Mouse (Mus musculus) megakaryocyte progenitor cell, adult 5-6 weeks (primary cell): Measurements from ENCODE around the gene Adnp. TPM values are rescaled to one million over a fixed set of nuclear protein-coding genes. Genes with fewer than 3 reads are reported as not detected.
A peak's percentile ranks its signal among the peaks of the same experiment; 100 is the strongest.
"Not testable (repeated sequence)": the region's sequence is repeated elsewhere in the genome, so short reads cannot be mapped to it uniquely, and the experiment has no call there.

Experiments used
- ATAC-seq: replicated peaks from 2 replicates; pipeline ENCODE4 v1.8.0; 2016; ENCODE audit warnings: mild to moderate bottlenecking, moderate TSS enrichment, inconsistent platforms; ENCODE audit not compliant: poor library complexity
- total RNA-seq, 2 experiments: library from RNA; stranded (forward) in 1 of 2; stranded (reverse) in 1 of 2; fragments of 157-497, 149-512 nt in 1 of 2; fragments of 200-1000 nt in 1 of 2; gene quantifications; 2 replicates each; pipeline versions ENCODE4 v1.2.3 to v1.2.4; 2015 to 2017

Gene Adnp
- total RNA-seq, 2 experiments from 2014 or later: 0.33 to 27.9 TPM

DNA sequence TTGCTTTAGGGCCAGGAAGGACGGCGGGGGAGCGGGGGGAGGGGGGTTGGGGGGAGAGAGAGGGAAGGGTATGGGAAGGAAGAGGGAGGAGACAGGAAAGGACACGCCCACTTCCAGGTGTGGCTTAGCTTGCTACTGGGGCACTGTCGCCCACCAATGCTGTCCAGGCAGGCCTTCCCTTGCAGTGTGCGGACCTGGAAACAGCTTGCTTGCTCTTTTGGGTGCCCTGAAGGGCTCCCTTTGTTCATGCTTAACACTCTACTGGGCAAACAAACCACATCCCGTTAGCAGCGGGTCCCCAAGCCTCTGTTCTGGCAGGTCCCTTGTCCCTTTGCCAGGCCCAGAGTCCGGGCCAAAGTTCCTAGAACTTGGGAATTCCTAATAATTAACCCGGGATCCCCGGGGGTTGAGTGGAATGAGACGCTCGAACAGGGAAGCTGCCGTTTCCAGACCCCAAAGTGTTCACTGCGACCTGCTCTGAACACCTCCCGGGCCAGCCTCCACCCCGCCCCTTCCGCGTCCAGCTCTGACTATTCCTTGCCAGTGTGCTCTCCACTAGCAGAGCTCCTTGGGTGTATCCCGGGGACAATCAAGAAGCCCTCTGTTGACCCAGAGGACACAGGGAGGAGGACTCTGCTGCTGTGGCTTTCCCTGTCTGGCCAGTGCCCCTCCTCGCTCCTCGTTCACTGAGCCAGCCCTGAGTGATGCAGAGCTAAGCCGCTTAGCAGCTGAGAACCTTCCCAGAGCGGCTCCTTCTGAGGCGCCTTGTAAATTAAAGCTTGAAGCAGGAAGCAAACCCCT is 47.8 kb downstream of the Adnp start:
- no peak for ATAC-seq

DNA sequence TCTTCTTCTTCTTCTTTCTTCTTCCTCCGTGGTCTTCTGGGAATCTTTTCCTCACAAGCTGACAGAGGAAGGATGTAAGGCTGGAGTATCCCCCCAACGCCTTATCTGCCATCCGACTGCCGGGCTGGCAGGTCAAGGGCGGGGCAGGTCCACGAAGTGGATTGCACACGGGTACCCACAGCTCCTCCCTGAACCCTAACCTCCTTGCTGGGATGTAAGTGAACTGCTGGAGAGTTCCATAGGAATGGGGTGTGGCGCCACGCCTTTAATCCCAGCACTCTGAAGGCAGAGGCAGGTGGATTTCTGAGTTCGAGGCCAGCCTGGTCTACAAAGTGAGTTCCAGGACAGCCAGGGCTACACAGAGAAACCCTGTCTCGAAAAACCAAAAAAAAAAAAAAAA is 48.9 kb downstream of the Adnp start:
- not testable (repeated sequence) for ATAC-seq

DNA sequence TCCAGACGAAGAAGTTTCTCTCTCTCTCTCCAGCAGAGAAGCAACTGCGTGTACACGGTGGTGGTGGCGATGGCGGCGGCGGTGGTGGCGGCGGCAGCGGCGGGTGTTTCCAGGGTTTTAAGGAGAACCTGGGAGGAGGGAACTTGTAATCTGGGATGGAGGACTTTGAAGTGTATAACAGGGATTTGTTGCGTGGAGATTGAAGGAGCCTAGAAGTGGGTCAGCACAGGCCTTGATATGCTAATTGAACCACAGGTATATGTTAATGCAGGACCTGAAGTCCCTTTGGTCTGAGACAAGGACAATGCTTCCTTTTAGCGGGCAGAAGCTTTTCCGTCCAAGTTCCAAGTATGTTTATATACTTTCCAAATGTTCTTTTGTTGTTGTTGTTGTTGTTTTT is 50.6 kb downstream of the Adnp start:
- no peak for ATAC-seq

DNA sequence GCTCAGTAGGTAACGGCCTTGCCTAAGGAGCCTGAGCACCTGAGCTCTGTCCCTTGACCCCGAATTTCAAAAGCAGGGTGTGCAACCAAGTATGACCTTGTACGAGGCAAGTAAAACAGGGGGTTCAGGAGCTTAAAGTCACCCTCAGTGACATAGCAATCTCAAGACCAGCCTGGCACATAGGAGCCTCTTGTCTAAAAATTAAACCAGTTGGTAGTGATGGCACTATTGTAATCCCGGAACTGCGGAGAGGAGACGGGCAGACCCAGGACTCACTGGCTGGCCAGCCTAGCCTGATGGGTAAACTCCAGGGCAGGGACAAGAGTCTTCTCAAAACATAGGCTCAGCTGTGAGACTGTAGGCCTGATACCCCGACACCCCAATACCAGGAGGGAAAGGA is 51.2 kb downstream of the Adnp start:
- ATAC-seq: no peak

DNA sequence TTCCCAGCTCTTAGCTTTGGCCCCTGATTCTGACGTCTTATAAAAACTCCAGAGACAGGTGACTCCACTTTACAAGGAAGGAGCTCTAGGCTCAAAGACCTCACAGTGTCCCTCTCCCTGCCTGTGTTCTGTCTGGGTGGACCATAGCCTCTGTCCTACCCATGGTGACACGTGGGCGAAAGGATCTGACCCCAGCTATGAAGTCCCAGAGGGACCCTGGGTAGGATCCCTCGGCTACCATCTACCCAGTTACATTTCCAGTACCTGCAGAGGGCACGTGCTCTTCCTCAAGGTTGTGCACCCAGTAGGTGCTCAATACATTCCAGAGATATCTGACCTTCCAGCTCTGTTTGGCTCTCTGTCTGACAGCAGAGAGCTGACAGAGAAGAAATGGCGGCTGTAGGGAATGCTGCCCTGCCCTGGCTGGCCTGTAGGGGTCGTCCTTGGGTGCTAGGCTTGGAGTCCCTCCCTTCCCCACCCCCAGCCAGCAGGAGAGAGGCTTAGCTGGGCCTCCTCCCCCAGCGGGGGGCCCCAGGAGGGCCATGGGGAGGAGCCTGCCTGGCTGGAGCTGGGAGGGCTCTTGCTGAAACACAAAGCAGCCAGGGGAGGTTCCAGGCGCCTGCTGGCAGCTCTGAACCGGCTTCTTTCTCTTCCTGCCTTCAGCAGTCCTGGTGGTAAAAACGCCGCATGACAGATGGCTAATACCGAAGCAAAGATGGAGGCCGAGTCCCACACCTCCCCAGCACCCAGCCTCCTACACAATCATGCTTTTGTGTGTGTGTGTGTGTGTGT is 52.6 kb downstream of the Adnp start:
- peak; percentile 96 for ATAC-seq

DNA sequence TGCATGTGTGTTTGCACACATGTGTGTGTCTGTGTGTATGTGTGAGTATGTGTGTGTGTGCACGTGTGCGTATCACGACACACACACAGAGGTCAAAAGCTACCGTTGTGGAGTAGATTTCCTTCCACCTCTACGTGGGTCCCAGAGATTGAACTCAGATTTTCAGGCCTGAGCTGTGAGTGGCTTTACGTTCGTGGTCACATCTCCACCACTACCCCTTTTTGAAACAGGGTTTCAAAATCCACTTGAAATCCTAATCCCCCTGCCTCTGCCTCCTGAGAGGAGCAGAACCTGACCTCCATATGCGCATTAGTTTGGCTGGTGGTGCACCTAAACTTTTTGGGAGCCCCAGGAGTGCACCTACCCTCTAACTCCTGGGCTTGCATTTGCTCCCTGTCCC is 57.7 kb downstream of the Adnp start:
- peak; percentile 63 for ATAC-seq

DNA sequence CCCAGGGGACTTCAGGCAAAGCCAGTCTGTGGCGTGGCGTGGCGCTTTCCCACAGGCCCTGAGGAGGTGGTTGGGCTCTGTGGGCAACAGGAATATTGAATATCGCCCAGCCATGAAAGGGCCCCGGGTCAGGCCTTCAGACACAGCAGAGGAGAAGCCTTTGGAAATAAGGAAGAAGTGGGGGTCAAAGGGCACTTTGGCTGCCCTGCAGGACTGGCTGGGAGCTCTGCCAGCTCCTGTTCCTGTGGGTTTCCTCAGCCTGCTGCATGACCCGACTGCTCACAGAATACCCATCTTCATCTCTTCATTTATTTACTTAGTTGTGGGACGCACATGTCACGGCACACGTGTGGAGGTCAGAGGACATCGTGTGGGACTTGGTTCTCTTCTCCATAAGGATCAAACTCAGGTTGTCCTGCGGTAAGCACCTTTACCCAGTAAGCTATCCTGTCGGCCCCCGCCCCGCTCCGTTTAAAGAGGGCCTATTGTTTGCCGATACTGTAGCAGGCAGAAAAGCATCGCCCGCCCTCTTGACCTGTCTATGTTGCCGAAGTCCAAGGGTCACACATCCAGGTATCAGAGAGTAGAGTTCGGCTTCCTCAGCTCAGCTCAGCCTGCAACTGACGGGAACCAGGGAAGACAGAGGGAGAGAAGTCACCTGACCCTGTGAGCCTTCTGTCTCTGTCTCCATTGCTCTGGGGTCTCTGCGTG is 59.0 kb downstream of the Adnp start:
- no peak for ATAC-seq

DNA sequence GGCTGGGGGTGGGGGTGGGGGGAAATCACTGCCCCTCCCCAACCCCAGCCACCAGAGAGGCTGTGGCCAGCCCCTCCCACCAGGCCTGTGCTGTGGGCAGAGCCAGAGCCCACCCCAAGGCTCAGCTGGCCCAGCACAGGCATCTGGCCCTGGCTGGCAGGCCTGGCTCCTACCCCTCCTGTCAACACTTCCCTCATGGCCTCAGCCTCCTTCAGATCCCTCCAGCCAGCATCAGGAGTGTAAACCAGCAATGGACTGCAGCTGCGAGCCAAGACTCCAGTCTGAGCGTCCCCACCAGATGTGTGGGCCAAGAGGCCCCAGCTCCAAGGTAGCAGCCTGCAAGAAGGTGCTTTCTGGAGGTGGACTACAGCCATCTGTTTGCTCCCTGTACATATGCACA is 61.5 kb downstream of the Adnp start:
- no peak for ATAC-seq

DNA sequence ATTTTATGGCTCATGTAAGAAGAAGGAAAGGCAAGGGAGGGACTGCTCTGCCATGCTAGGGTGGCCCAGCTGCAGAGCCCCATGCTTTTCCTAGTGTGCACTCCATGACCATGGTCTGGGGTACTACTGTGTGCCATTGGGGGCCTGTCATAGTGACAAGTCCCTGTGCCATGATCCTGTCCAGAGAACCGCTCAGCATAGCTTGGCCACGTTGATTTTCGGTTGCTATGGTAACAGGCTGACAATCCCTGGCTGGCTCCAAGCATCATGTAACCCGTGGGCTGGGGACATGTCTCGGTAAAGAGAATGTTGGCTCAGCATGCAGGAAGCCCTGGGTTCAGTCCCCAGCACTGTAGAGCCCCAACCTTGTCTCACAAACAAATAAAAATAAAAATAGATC is 63.1 kb downstream of the Adnp start:
- ATAC-seq: no peak

DNA sequence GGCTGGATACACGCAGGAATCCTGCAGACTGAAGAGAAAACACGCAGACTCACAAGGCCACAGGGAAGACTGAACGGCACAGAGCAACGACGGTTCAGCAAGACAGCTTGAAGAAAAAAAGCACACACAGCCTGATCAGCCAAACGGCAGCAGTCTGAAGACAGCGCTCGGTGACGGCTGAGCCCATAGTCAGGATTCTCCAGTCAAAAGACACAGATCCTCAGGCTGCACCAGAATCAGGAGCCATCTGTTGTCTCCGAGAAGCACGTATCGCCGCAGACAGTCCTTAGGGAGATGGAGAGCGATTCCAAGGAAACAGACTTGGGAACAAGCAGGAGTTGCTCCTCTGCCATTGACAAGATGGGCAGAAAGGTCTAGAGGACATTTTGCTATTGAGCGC is 69.8 kb downstream of the Adnp start:
- ATAC-seq: no peak

Other genes with a start within 250 kb of the Adnp start
- not detected in 2 replicates for gene Ripor3, start 196.5 kb downstream of the Adnp start, total RNA-seq (2015)
- not detected in 2 replicates for gene Ripor3, start 196.5 kb downstream of the Adnp start, total RNA-seq (2017)
- 0.07 and 0.42 TPM in 2 replicates for gene Pard6b, start 126.1 kb downstream of the Adnp start, total RNA-seq (2015)
- gene Pard6b, start 126.1 kb downstream of the Adnp start, total RNA-seq (2017): 0.25 and 0.78 TPM in 2 replicates
- 53.3 and 58.6 TPM in 2 replicates for gene Gm20716, start 23.3 kb upstream of the Adnp start, total RNA-seq (2015)
- gene Gm20716, start 23.3 kb upstream of the Adnp start, total RNA-seq (2017): 34.5 and 42.4 TPM in 2 replicates
- 68.8 and 70.7 TPM in 2 replicates for gene Dpm1, start 23.5 kb upstream of the Adnp start, total RNA-seq (2015)
- gene Dpm1, start 23.5 kb upstream of the Adnp start, total RNA-seq (2017): 68.9 and 69.7 TPM in 2 replicates
- 7.8 and 10.9 TPM in 2 replicates for gene Mocs3, start 23.5 kb upstream of the Adnp start, total RNA-seq (2015)
- gene Mocs3, start 23.5 kb upstream of the Adnp start, total RNA-seq (2017): 2.6 TPM in 2 replicates
- 2.4 and 2.7 TPM in 2 replicates for gene Kcng1, start 74.6 kb upstream of the Adnp start, total RNA-seq (2015)
- 0.42 and 1.0 TPM in 2 replicates for gene Kcng1, start 74.6 kb upstream of the Adnp start, total RNA-seq (2017)